ENCODE assay signal across 8 mouse cellular contexts in genomic region chr8:126827681-126828383, GRCm38 (mm10).
DNase-seq lines count a peak whose midpoint lies in the region; ATAC-seq lines count a peak whose summit lies in the region.

No protein-coding gene starts in this region.

- H3K9me3 ChIP-seq in heart, embryonic 14.5 days (ENCODE audit: control insufficient read depth, low read length) = no peaks in the 10 kb centered on the region
- H3K9me3 ChIP-seq in midbrain, embryonic 10.5 days (replicated peaks) = no peaks in the 10 kb centered on the region

- no peak overlapping the region for H3K4me3 ChIP-seq in heart, embryonic 14.5 days (ENCODE audit: control insufficient read depth in 1 of 2, insufficient read depth in 1 of 2, low read depth in 1 of 2, low read length in 2 of 2)
- H3K4me3 ChIP-seq in midbrain, embryonic 10.5 days = no peak overlapping the region

- peak overlapping the region; percentile 52 for H3K9ac ChIP-seq in heart, embryonic 14.5 days (ENCODE audit: low read length)

- no peak for ATAC-seq in heart, embryonic 14.5 days (ENCODE audit: insufficient number of reproducible peaks, insufficient read depth, low FRiP score, low read depth)

- peak overlapping the region; percentile 96 to 97 for H3K27ac ChIP-seq in heart, embryonic 14.5 days (replicated peaks in 1 of 2; ENCODE audit: control insufficient read depth in 1 of 2, insufficient read depth in 1 of 2, low read depth in 2 of 2, low read length in 2 of 2)
- peak overlapping the region; percentile 92 for H3K27ac ChIP-seq in midbrain, embryonic 10.5 days (replicated peaks)

- no peaks in the 10 kb centered on the region for H3K27me3 ChIP-seq in heart, embryonic 14.5 days (ENCODE audit: control insufficient read depth, insufficient read depth, low read length)
- no peaks in the 10 kb centered on the region for H3K27me3 ChIP-seq in midbrain, embryonic 10.5 days (ENCODE audit: low read depth, poor library complexity, severe bottlenecking)

- H3K4me2 ChIP-seq in heart, embryonic 14.5 days (ENCODE audit: low read length) = peak overlapping the region; percentile 17; the same call in 1 of the 2 replicates

- peaks cover 56 to 75% of the 10 kb centered on the region in 2 experiments for H3K4me1 ChIP-seq in heart, embryonic 14.5 days (ENCODE audit: control insufficient read depth in 2 of 2, insufficient read depth in 2 of 2, low read length in 2 of 2)
- H3K4me1 ChIP-seq in midbrain, embryonic 10.5 days = peaks cover 61% of the 10 kb centered on the region

- no peaks in the 10 kb centered on the region for H3K36me3 ChIP-seq in heart, embryonic 14.5 days (ENCODE audit: control insufficient read depth, insufficient read depth, low read length)
- no peaks in the 10 kb centered on the region for H3K36me3 ChIP-seq in midbrain, embryonic 10.5 days

- 22% methylated on average over 6 of the region's 6 CpGs for WGBS in heart, embryonic 14.5 days
- WGBS in midbrain, embryonic 10.5 days = 80% methylated on average over 6 of the region's 6 CpGs

- peak; percentile 57 to 71 for DNase-seq in lung, adult 18-20 months
- no peak for DNase-seq in lung, postnatal 25 days (ENCODE audit: low spot score)
- peak; percentile 88 for DNase-seq in kidney, postnatal 14 days
- DNase-seq in midbrain, embryonic 10.5 days (ENCODE audit: low spot score) = no peak
- DNase-seq in cerebellum, adult 11 months = no peak
- DNase-seq in right cerebral cortex, postnatal 25 days = no peak
- DNase-seq in c-Kit-positive CD71-positive TER-119-positive erythroid progenitor cells, embryonic 14.5 days (ENCODE audit: low spot score) = no peak

Comparison
In these comparisons a context has a peak if more than half of its experiments do, and no peak if none do; other contexts are left out.
1. DNase-seq: peak in lung, adult 18-20 months (2 of 2) and kidney, postnatal 14 days (single experiment); none in lung, postnatal 25 days (single experiment), midbrain, embryonic 10.5 days (single experiment), cerebellum, adult 11 months (single experiment), right cerebral cortex, postnatal 25 days (single experiment) and c-Kit-positive CD71-positive TER-119-positive erythroid progenitor cells, embryonic 14.5 days (single experiment).